Mouse (Mus musculus) hematopoietic stem cell, adult 5-6 weeks (primary cell): ENCODE measurements around the gene Vmn2r83. TPM values are rescaled to one million over a fixed set of nuclear protein-coding genes. Genes with fewer than 3 reads are reported as not detected.
"Not testable (repeated sequence)": the region's sequence is repeated elsewhere in the genome, so short reads cannot be mapped to it uniquely, and the experiment has no call there.

Experiments used
- ATAC-seq, 2 experiments: fragments of 125-278 bp in 1 of 2; replicated peaks in 1 of 2; 2 replicates each; pipeline ENCODE4 v1.8.0; 2016 to 2017; ENCODE audit warnings: inconsistent platforms in 2 of 2, mild to moderate bottlenecking in 2 of 2, moderate number of reproducible peaks in 2 of 2, low read depth in 1 of 2, moderate TSS enrichment in 1 of 2; ENCODE audit not compliant: low FRiP score in 2 of 2, poor library complexity in 2 of 2, severe bottlenecking in 2 of 2, insufficient read depth in 1 of 2, low TSS enrichment in 1 of 2
- total RNA-seq: library from RNA; stranded (forward); fragments of 172-1452, 232-1000 nt; gene quantifications from 2 replicates; pipeline ENCODE4 v1.2.3, GENCODE M21; 2017

The Vmn2r83 gene
- total RNA-seq: not detected in 2 replicates

GRCm38 (mm10) chr10:79468431-79468830, at the start of gene Vmn2r83:
Gene Vmn2r83 (plus strand): TSS chr10:79468731.
- ATAC-seq: no peak

- ATAC-seq: not testable (repeated sequence)
Observed at GRCm38 (mm10) chr10:79435141-79435820, 33.2 kb upstream of the Vmn2r83 start.

- ATAC-seq: no peak
Observed at GRCm38 (mm10) chr10:79495886-79496285, 27.4 kb downstream of the Vmn2r83 start.

GRCm38 (mm10) chr10:79496701-79497288, 28.3 kb downstream of the Vmn2r83 start:
- ATAC-seq: no peak

GRCm38 (mm10) chr10:79502830-79503644, 34.5 kb downstream of the Vmn2r83 start:
- no peak for ATAC-seq

- ATAC-seq: peak; percentile 53 to 79
Observed at GRCm38 (mm10) chr10:79506709-79507108, 38.2 kb downstream of the Vmn2r83 start.

- no peak for ATAC-seq
Observed at GRCm38 (mm10) chr10:79524433-79524832, 55.9 kb downstream of the Vmn2r83 start.

- ATAC-seq: no peak
Observed at GRCm38 (mm10) chr10:79525456-79526325, 57.2 kb downstream of the Vmn2r83 start.

GRCm38 (mm10) chr10:79526661-79527452, 58.3 kb downstream of the Vmn2r83 start:
- no peak for ATAC-seq

GRCm38 (mm10) chr10:79527453-79527845, 58.9 kb downstream of the Vmn2r83 start:
- no peak for ATAC-seq

- no peak for ATAC-seq
Observed at GRCm38 (mm10) chr10:79528081-79528480, 59.5 kb downstream of the Vmn2r83 start.

- ATAC-seq: no peak
Observed at GRCm38 (mm10) chr10:79530241-79530640, 61.7 kb downstream of the Vmn2r83 start.

- ATAC-seq: no peak
Observed at GRCm38 (mm10) chr10:79530721-79531120, 62.2 kb downstream of the Vmn2r83 start.

- no peak for ATAC-seq
Observed at GRCm38 (mm10) chr10:79531593-79531992, 63.1 kb downstream of the Vmn2r83 start.

- no peak for ATAC-seq
Observed at GRCm38 (mm10) chr10:79532678-79533077, 64.1 kb downstream of the Vmn2r83 start.

- ATAC-seq: peak; percentile 66 to 77
Observed at GRCm38 (mm10) chr10:79533126-79533911, 64.8 kb downstream of the Vmn2r83 start, which contains the start of gene Plpp2. Gene Plpp2 (minus strand): TSS chr10:79533796.
